Mouse (Mus musculus) C2C12 (cell line): ENCODE measurements around the gene Foxp2.

Source experiments
- CEBPB ChIP-seq: IDR thresholded peaks from one replicate; pipeline ENCODE4 v1.6.1; 2011; ENCODE audit warnings: low read depth, mild to moderate bottlenecking, control low read depth, moderate library complexity
- CTCF ChIP-seq: IDR thresholded peaks from one replicate; pipeline ENCODE4 v1.5.1; 2011; ENCODE audit not compliant: control insufficient read depth, insufficient read depth, insufficient read length
- FOSL1 ChIP-seq: IDR thresholded peaks from one replicate; pipeline ENCODE4 v1.8.0; 2011; ENCODE audit warnings: mild to moderate bottlenecking, low read length; ENCODE audit not compliant: poor library complexity, insufficient read depth, severe bottlenecking
- MAX ChIP-seq: IDR thresholded peaks from one replicate; pipeline ENCODE4 v1.6.1; 2011; ENCODE audit warnings: mild to moderate bottlenecking, control low read depth
- MYOG ChIP-seq: IDR thresholded peaks from one replicate; pipeline ENCODE4 v1.6.1; 2011; ENCODE audit not compliant: control insufficient read depth, insufficient read length; ENCODE audit errors: extremely low read depth
- USF1 ChIP-seq: IDR thresholded peaks from one replicate; pipeline ENCODE4 v1.6.1; 2011; ENCODE audit warnings: low read depth, mild to moderate bottlenecking, control low read depth, moderate library complexity

GRCm38 (mm10) chr6:15101548-15101947, 200.4 kb downstream of the Foxp2 start:
- TF ChIP-seq CTCF: no peak
- no peak for TF ChIP-seq CEBPB
- no peak for TF ChIP-seq MAX
- no peak for TF ChIP-seq MYOG
- no peak for TF ChIP-seq FOSL1
- no peak for TF ChIP-seq USF1
